Mouse (Mus musculus) megakaryocyte, adult 5-6 weeks (primary cell): ENCODE data around the gene Gdpd3. TPM values are rescaled to one million over a fixed set of nuclear protein-coding genes. Genes with fewer than 3 reads are reported as not detected.
A peak's percentile ranks its signal among the peaks of the same experiment; 100 is the strongest.

Experiments
- ATAC-seq: 2 replicates; pipeline ENCODE4 v1.8.0; 2016; ENCODE audit warnings: mild to moderate bottlenecking, inconsistent platforms; ENCODE audit not compliant: poor library complexity, severe bottlenecking
- total RNA-seq, 2 experiments: library from RNA; stranded (forward) in 1 of 2; stranded (reverse) in 1 of 2; fragments of 153-499, 151-499 nt in 1 of 2; fragments of 221-1000, 200-1000 nt in 1 of 2; gene quantifications; 2 replicates each; pipeline versions ENCODE4 v1.2.3 to v1.2.4; 2015 to 2017

Gene Gdpd3
- total RNA-seq, 2 experiments from 2014 or later: 26.8 to 57.9 TPM

- ATAC-seq: no peak
Measured at GRCm38 (mm10) chr7:126802134-126802889, 36.2 kb downstream of the Gdpd3 start.

- no peak for ATAC-seq
Measured at GRCm38 (mm10) chr7:126803181-126803580, 37.0 kb downstream of the Gdpd3 start.

GRCm38 (mm10) chr7:126803751-126804150, 37.6 kb downstream of the Gdpd3 start:
- no peak for ATAC-seq

GRCm38 (mm10) chr7:126806956-126807355, 40.8 kb downstream of the Gdpd3 start:
- no peak for ATAC-seq

GRCm38 (mm10) chr7:126807405-126807804, 41.3 kb downstream of the Gdpd3 start:
- no peak for ATAC-seq

GRCm38 (mm10) chr7:126808703-126809455, 42.7 kb downstream of the Gdpd3 start:
- ATAC-seq: peak; percentile 93

- no peak for ATAC-seq
Measured at GRCm38 (mm10) chr7:126809723-126810369, 43.7 kb downstream of the Gdpd3 start.

GRCm38 (mm10) chr7:126815726-126816222, 49.6 kb downstream of the Gdpd3 start:
- ATAC-seq: no peak

- no peak for ATAC-seq
Measured at GRCm38 (mm10) chr7:126816494-126816893, 50.4 kb downstream of the Gdpd3 start.

- ATAC-seq: no peak
Measured at GRCm38 (mm10) chr7:126817595-126817994, 51.5 kb downstream of the Gdpd3 start.

- ATAC-seq: no peak
Measured at GRCm38 (mm10) chr7:126818818-126819217, 52.7 kb downstream of the Gdpd3 start.

GRCm38 (mm10) chr7:126821835-126822511, 55.8 kb downstream of the Gdpd3 start:
- peak; percentile 91 for ATAC-seq

GRCm38 (mm10) chr7:126822741-126823140, 56.6 kb downstream of the Gdpd3 start:
- ATAC-seq: no peak

- no peak for ATAC-seq
Measured at GRCm38 (mm10) chr7:126823202-126823711, 57.1 kb downstream of the Gdpd3 start.

- ATAC-seq: no peak
Measured at GRCm38 (mm10) chr7:126823940-126824339, 57.8 kb downstream of the Gdpd3 start.

Other genes with a start within 250 kb of the Gdpd3 start
- 110 and 121 TPM in 2 replicates for gene Eif3c, start 199.9 kb upstream of the Gdpd3 start, total RNA-seq (2015)
- gene Eif3c, start 199.9 kb upstream of the Gdpd3 start, total RNA-seq (2017): 131 and 143 TPM in 2 replicates
- gene Apobr, start 181.4 kb upstream of the Gdpd3 start, total RNA-seq (2015): 27.6 and 30.3 TPM in 2 replicates
- gene Apobr, start 181.4 kb upstream of the Gdpd3 start, total RNA-seq (2017): 98.7 and 99.5 TPM in 2 replicates
- 106 and 118 TPM in 2 replicates for gene Cln3, start 180.5 kb upstream of the Gdpd3 start, total RNA-seq (2015)
- gene Cln3, start 180.5 kb upstream of the Gdpd3 start, total RNA-seq (2017): 59.5 and 77.8 TPM in 2 replicates
- 2.5 and 2.9 TPM in 2 replicates for gene Il27, start 171.4 kb upstream of the Gdpd3 start, total RNA-seq (2015)
- gene Il27, start 171.4 kb upstream of the Gdpd3 start, total RNA-seq (2017): 3.0 and 4.8 TPM in 2 replicates
- gene Nupr1, start 135.5 kb upstream of the Gdpd3 start, total RNA-seq (2015): 54.7 and 61.4 TPM in 2 replicates
- gene Nupr1, start 135.5 kb upstream of the Gdpd3 start, total RNA-seq (2017): 108 and 126 TPM in 2 replicates
- 42.1 and 55.6 TPM in 2 replicates for gene Sgf29, start 117.0 kb upstream of the Gdpd3 start, total RNA-seq (2015)
- 27.3 and 35.5 TPM in 2 replicates for gene Sgf29, start 117.0 kb upstream of the Gdpd3 start, total RNA-seq (2017)
- 4.8 and 6.6 TPM in 2 replicates for gene Sult1a1, start 89.9 kb upstream of the Gdpd3 start, total RNA-seq (2015)
- 6.6 and 6.9 TPM in 2 replicates for gene Sult1a1, start 89.9 kb upstream of the Gdpd3 start, total RNA-seq (2017)
- gene Bola2, start 70.9 kb upstream of the Gdpd3 start, total RNA-seq (2015): 49.8 and 60.5 TPM in 2 replicates
- gene Bola2, start 70.9 kb upstream of the Gdpd3 start, total RNA-seq (2017): 106 and 161 TPM in 2 replicates
- gene Slx1b, start 70.5 kb upstream of the Gdpd3 start, total RNA-seq (2015): 4.1 and 6.0 TPM in 2 replicates
- gene Slx1b, start 70.5 kb upstream of the Gdpd3 start, total RNA-seq (2017): 4.7 and 5.9 TPM in 2 replicates
- gene Coro1a, start 58.5 kb upstream of the Gdpd3 start, total RNA-seq (2015): 1,020 and 1,059 TPM in 2 replicates
- gene Coro1a, start 58.5 kb upstream of the Gdpd3 start, total RNA-seq (2017): 1,317 and 1,554 TPM in 2 replicates
- 173 and 177 TPM in 2 replicates for gene Mapk3, start 6.7 kb upstream of the Gdpd3 start, total RNA-seq (2015)
- gene Mapk3, start 6.7 kb upstream of the Gdpd3 start, total RNA-seq (2017): 88.3 and 91.1 TPM in 2 replicates
- 196 and 200 TPM in 2 replicates for gene Ypel3, start 10.6 kb downstream of the Gdpd3 start, total RNA-seq (2015)
- 91.7 and 117 TPM in 2 replicates for gene Ypel3, start 10.6 kb downstream of the Gdpd3 start, total RNA-seq (2017)
- 0.68 and 1.0 TPM in 2 replicates for gene Tbx6, start 15.1 kb downstream of the Gdpd3 start, total RNA-seq (2015)
- gene Tbx6, start 15.1 kb downstream of the Gdpd3 start, total RNA-seq (2017): 0.98 and 0.99 TPM in 2 replicates
- 186 and 196 TPM in 2 replicates for gene Ppp4c, start 26.2 kb downstream of the Gdpd3 start, total RNA-seq (2015)
- 139 and 154 TPM in 2 replicates for gene Ppp4c, start 26.2 kb downstream of the Gdpd3 start, total RNA-seq (2017)
- not detected in 2 replicates for gene Fam57b, start 31.3 kb downstream of the Gdpd3 start, total RNA-seq (2015)
- not detected in 2 replicates for gene Fam57b, start 31.3 kb downstream of the Gdpd3 start, total RNA-seq (2017)
- gene 4930451I11Rik, start 65.3 kb downstream of the Gdpd3 start, total RNA-seq (2015): not detected in 2 replicates
- gene 4930451I11Rik, start 65.3 kb downstream of the Gdpd3 start, total RNA-seq (2017): not detected in 2 replicates
- gene Doc2a, start 81.1 kb downstream of the Gdpd3 start, total RNA-seq (2015): not detected in 2 replicates
- not detected in 2 replicates for gene Doc2a, start 81.1 kb downstream of the Gdpd3 start, total RNA-seq (2017)
- 14.6 and 22.0 TPM in 2 replicates for gene Hirip3, start 95.6 kb downstream of the Gdpd3 start, total RNA-seq (2015)
- 147 and 164 TPM in 2 replicates for gene Hirip3, start 95.6 kb downstream of the Gdpd3 start, total RNA-seq (2017)
- gene Ino80e, start 96.0 kb downstream of the Gdpd3 start, total RNA-seq (2015): 42.5 and 51.5 TPM in 2 replicates
- gene Ino80e, start 96.0 kb downstream of the Gdpd3 start, total RNA-seq (2017): 21.3 and 46.4 TPM in 2 replicates
- 14.3 and 19.0 TPM in 2 replicates for gene Taok2, start 118.4 kb downstream of the Gdpd3 start, total RNA-seq (2015)
- 26.8 and 32.0 TPM in 2 replicates for gene Taok2, start 118.4 kb downstream of the Gdpd3 start, total RNA-seq (2017)
- 47.9 and 50.9 TPM in 2 replicates for gene Tmem219, start 156.6 kb downstream of the Gdpd3 start, total RNA-seq (2015)
- gene Tmem219, start 156.6 kb downstream of the Gdpd3 start, total RNA-seq (2017): 44.9 and 45.5 TPM in 2 replicates
- 7.3 and 12.0 TPM in 2 replicates for gene Kctd13, start 162.5 kb downstream of the Gdpd3 start, total RNA-seq (2015)
- gene Kctd13, start 162.5 kb downstream of the Gdpd3 start, total RNA-seq (2017): 10.9 and 19.0 TPM in 2 replicates
- gene Asphd1, start 183.2 kb downstream of the Gdpd3 start, total RNA-seq (2015): not detected in 2 replicates
- gene Asphd1, start 183.2 kb downstream of the Gdpd3 start, total RNA-seq (2017): not detected in 2 replicates
- 2.9 TPM in 1 of 2 replicates, not detected in the other for gene Sez6l2, start 184.2 kb downstream of the Gdpd3 start, total RNA-seq (2015)
- 0.16 and 0.33 TPM in 2 replicates for gene Sez6l2, start 184.2 kb downstream of the Gdpd3 start, total RNA-seq (2017)
- gene Cdipt, start 209.6 kb downstream of the Gdpd3 start, total RNA-seq (2015): 46.1 and 48.5 TPM in 2 replicates
- 49.4 and 56.7 TPM in 2 replicates for gene Cdipt, start 209.6 kb downstream of the Gdpd3 start, total RNA-seq (2017)
- gene Cdiptos, start 209.8 kb downstream of the Gdpd3 start, total RNA-seq (2015): 4.9 and 6.6 TPM in 2 replicates
- gene Cdiptos, start 209.8 kb downstream of the Gdpd3 start, total RNA-seq (2017): 0.73 and 3.3 TPM in 2 replicates
- gene Mvp, start 248.3 kb downstream of the Gdpd3 start, total RNA-seq (2015): 5.6 and 6.0 TPM in 2 replicates
- 48.1 and 50.6 TPM in 2 replicates for gene Mvp, start 248.3 kb downstream of the Gdpd3 start, total RNA-seq (2017)